In genomic region chr10:37683101-37683500, GRCm38 (mm10) we compare ENCODE assay signal across 13 mouse cellular contexts.
DNase-seq lines count a peak whose midpoint lies in the region; ATAC-seq and TF ChIP-seq lines count a peak whose summit lies in the region.
"Had no signal": no experiment of that assay in that cellular context is flagged by ENCODE, and none has a peak within 500 bp of the region (broad histone marks: within the 10 kb centered on the region; RNA-seq: fewer than 3 reads in every experiment).

No protein-coding gene starts in this region.

- H3K9me3 ChIP-seq in embryonic facial prominence, embryonic 14.5 days (ENCODE audit: control insufficient read depth, low read length) = no peaks in the 10 kb centered on the region
- no peaks in the 10 kb centered on the region for H3K9me3 ChIP-seq in midbrain, postnatal 0 days (ENCODE audit: low read length)
- H3K9me3 ChIP-seq: megakaryocyte, embryonic 14.5 days; stomach, embryonic 15.5 days had no signal

- peak; percentile 45 to 57 for DNase-seq in cerebellum, postnatal 10 days
- DNase-seq in cerebellum, adult 11 months = no peak
- DNase-seq in kidney, postnatal 10 days = peak; percentile 10
- DNase-seq in kidney, postnatal 4 days = no peak
- DNase-seq in embryonic facial prominence, embryonic 14.5 days (ENCODE audit: low spot score) = peak; percentile 51
- DNase-seq in midbrain, postnatal 0 days (ENCODE audit: low spot score) = peak; percentile 30
- DNase-seq in urinary bladder, adult 18-20 months (ENCODE audit: low spot score in 2 of 2) = no peak
- DNase-seq: B cell, adult 2 months; layer of hippocampus, adult 9-11 months; liver had no signal

- H3K4me3 ChIP-seq in embryonic facial prominence, embryonic 14.5 days (ENCODE audit: low read depth, low read length) = no peak overlapping the region
- H3K4me3 ChIP-seq in midbrain, postnatal 0 days (ENCODE audit: low read depth, low read length) = no peak overlapping the region
- H3K4me3 ChIP-seq: megakaryocyte, embryonic 14.5 days; stomach, embryonic 15.5 days had no signal

- TF ChIP-seq CTCF in midbrain, postnatal 0 days (IDR thresholded peaks at IDR 0.05) = no peak

- no peak for ATAC-seq in embryonic facial prominence, embryonic 14.5 days (ENCODE audit: low read depth)
- no peak for ATAC-seq in midbrain, postnatal 0 days (ENCODE audit: low FRiP score)
- no peak for ATAC-seq in CD4-positive, CD25-positive, alpha-beta regulatory T cell, adult 4 months

- H3K4me1 ChIP-seq in embryonic facial prominence, embryonic 14.5 days (ENCODE audit: control insufficient read depth, insufficient read depth, low read length) = no peaks in the 10 kb centered on the region
- no peaks in the 10 kb centered on the region for H3K4me1 ChIP-seq in midbrain, postnatal 0 days (ENCODE audit: insufficient read depth, low read length)
- H3K4me1 ChIP-seq: megakaryocyte, embryonic 14.5 days; stomach, embryonic 15.5 days had no signal

- H3K27ac ChIP-seq in embryonic facial prominence, embryonic 14.5 days (replicated peaks; ENCODE audit: low read depth, low read length) = no peak overlapping the region
- H3K27ac ChIP-seq in midbrain, postnatal 0 days (ENCODE audit: low read depth, low read length) = no peak overlapping the region
- H3K27ac ChIP-seq: stomach, embryonic 15.5 days had no signal

- H3K4me2 ChIP-seq in embryonic facial prominence, embryonic 14.5 days (ENCODE audit: low read depth, low read length) = no peak overlapping the region
- H3K4me2 ChIP-seq in midbrain, postnatal 0 days (ENCODE audit: low read depth, low read length, poor library complexity, severe bottlenecking) = no peak overlapping the region
- H3K4me2 ChIP-seq: stomach, embryonic 15.5 days had no signal

- no peaks in the 10 kb centered on the region for H3K36me3 ChIP-seq in embryonic facial prominence, embryonic 14.5 days (ENCODE audit: control insufficient read depth, insufficient read depth, low read length)
- no peaks in the 10 kb centered on the region for H3K36me3 ChIP-seq in midbrain, postnatal 0 days (ENCODE audit: insufficient read depth, low read length)
- H3K36me3 ChIP-seq: stomach, embryonic 15.5 days had no signal

- no peak overlapping the region for H3K9ac ChIP-seq in embryonic facial prominence, embryonic 14.5 days (ENCODE audit: low read depth, low read length)
- H3K9ac ChIP-seq in midbrain, postnatal 0 days (replicated peaks; ENCODE audit: low read length, poor library complexity, severe bottlenecking) = no peak overlapping the region
- H3K9ac ChIP-seq: stomach, embryonic 15.5 days had no signal

- H3K27me3 ChIP-seq in embryonic facial prominence, embryonic 14.5 days (replicated peaks; ENCODE audit: control insufficient read depth, insufficient read depth, low read length) = no peaks in the 10 kb centered on the region
- no peaks in the 10 kb centered on the region for H3K27me3 ChIP-seq in midbrain, postnatal 0 days (ENCODE audit: insufficient read depth, low read length)
- H3K27me3 ChIP-seq: megakaryocyte, embryonic 14.5 days; stomach, embryonic 15.5 days had no signal

Comparison
In these comparisons a context has a peak if more than half of its experiments do, and no peak if none do; other contexts are left out.
1. DNase-seq: peak in cerebellum, postnatal 10 days (2 of 2), kidney, postnatal 10 days (single experiment), embryonic facial prominence, embryonic 14.5 days (single experiment) and midbrain, postnatal 0 days (single experiment); none in cerebellum, adult 11 months (single experiment), kidney, postnatal 4 days (0 of 2) and urinary bladder, adult 18-20 months (0 of 2).